Mouse (Mus musculus) v-Abl transformed pro-B cells (cell line): ENCODE measurements around the gene Herc2.
"Not testable (repeated sequence)": the region's sequence is repeated elsewhere in the genome, so short reads cannot be mapped to it uniquely, and the experiment has no call there.

ENCODE experiments used
- in situ Hi-C, 2 experiments: fragments of 400-800 bp; cut with MboI; formaldehyde crosslinking; loops; one replicate each; pipeline ENCODE4 v1.15.1; 2025; ENCODE audit not compliant: unreplicated experiment in 2 of 2

Gene Herc2

DNA sequence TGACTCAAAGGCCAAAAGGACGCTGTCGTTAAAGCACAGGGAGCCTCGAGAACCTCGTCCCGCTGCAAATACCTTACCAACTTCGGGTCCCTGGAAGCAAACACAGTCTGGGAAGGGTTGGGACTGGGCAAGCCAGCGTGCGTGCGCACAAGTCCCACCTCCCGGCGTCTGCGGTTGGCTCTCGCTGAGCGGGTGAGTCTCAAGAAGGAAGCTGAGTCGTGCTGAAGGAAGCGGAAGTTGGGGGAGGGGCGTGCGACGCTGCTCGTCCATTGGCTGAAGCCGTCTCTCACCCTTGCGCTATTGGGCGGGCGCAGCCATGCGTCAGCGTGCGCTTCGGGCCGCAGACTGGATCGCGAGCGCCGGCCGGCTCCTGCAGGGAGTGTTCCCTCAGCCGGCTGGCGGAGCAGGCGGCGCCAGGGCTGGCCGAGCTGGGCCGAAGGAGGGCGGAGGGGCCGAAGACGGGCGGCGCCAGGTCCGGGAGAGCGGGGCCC lies at the start of gene Herc2:
TSS of gene Herc2 (plus strand) at position 366 of the 491 bp plus-strand sequence.
- in situ Hi-C loops, result loop anchor here (5.0 kb wide), 2 partner anchors 52 to 88 kb away; partner anchors contain the start of gene Nipa2 (in 2 of the 2)

- in situ Hi-C loops, result no loop called here
These were observed 39.5 kb upstream of the Herc2 start for GRCm38 (mm10) chr7:56010318-56011017.

GRCm38 (mm10) chr7:56011018-56011333 lies 39.0 kb upstream of the Herc2 start:
- in situ Hi-C loops, result no loop called here

DNA sequence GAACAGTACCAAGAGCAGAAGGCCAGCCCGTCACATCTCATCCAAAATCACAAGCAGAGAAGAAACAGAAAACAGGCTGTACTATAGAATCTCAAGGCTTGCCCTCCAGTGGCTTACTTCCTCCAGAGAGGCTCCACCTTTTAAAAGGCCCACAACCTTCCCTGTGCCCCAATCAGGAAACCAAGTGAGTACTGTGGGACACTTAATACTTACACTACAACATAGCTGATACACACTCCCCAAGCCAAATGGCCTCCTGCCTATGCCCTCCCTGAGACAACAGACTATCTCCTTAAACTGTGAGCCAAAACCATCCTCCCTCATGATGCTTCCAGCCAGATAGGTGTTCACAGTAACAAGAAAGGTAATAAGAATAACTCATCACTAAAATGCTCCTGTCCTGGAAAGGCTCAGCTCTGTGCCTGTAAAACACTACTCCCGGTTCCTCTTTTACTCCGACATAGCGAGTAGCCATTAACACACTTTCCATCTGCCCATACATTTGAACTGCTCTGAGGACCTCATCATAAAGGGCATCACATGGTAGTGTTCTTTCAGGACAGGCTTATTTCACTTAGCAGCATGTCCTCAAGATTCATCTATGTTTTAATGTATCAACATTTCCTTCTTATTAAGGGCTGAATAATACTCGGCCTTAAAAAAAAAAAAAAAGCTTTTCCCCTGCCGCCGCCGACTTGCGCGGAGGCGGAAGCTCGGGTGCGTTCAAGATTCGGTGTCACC lies 36.6 kb upstream of the Herc2 start:
- in situ Hi-C loops, result no loop called here

DNA sequence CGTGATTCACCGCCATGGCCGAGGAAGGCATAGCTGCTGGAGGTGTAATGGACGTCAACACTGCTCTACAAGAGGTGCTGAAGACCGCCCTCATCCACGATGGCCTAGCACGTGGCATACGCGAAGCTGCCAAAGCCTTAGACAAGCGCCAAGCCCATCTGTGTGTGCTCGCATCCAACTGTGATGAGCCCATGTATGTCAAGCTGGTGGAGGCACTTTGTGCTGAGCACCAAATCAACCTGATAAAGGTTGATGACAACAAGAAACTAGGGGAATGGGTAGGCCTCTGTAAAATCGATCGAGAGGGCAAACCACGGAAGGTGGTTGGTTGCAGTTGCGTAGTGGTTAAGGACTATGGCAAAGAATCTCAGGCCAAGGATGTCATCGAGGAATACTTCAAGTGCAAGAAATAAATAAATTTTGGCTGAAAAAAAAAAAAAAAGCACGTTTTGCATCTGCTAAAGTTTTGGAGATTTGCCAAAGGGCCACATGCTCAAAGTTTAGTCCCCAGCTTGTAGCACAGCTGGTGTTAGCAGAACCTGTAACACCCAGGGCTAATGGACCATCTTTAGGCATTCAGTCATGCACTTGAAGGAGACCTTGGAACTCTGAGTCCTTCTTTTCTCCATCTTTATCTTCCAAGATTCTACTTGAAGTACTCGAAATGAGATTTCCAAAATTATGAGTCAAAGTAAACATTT lies 35.8 kb upstream of the Herc2 start:
- in situ Hi-C loops, result not testable (repeated sequence)

DNA sequence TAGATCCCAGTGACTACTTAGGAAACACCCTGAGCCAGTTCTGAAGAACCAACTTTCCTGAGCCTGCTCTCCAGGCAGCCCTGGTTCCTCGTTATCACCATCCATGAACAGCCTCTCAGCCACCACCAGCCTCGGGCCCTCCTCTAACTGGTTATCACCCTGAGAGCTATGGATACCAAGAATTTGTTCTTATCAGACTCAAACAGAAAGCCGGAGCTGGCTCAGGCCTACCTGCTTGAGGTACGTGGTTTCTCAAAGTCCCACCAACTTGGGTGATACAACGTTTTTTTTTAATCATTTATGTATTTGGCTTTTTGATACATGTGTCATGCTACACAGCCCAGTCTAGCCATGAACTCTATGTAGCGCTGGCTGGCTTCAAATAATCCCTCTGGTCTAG lies 34.8 kb upstream of the Herc2 start:
- in situ Hi-C loops, result no loop called here

DNA sequence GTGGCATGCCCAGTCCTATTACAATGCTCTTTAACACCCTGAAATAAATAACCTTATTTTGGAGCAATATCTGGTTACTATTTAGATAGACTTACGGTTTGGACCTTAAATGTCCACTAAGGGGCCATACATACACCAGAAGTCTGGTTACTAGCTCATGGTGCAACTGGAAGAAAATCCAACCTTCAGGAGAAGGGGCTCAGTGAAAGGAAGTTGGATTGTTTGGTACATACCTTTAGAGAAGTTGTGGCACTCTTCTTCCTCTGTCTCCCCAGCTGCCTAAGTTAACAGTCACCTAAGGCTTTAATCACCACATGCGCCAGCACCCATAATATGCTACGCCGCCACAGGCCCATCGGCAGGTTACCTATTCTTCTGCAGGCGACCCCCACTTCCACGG lies 34.2 kb upstream of the Herc2 start:
- in situ Hi-C loops, result no loop called here

DNA sequence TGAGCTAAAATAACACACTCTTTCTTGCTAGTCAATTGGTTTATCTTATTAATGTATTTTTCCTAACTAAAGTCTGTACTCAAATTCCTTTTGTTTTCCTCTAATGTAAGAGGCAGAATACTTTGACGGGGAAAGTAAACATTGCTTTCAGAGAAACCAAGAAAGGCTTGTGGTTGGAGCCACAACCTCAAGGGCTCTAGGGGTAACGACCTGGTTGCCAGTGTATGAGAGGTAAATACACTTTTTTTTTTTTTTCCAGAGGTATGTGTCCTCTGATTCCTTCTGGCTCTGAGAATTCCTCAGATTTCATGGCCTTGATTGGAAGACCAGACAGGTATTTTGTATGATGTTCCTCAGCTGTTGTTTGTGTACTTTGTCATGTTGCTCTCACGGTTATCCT lies 32.2 kb upstream of the Herc2 start:
- in situ Hi-C loops, result no loop called here

GRCm38 (mm10) chr7:56018446-56018971 lies 31.5 kb upstream of the Herc2 start:
- in situ Hi-C loops, result no loop called here

DNA sequence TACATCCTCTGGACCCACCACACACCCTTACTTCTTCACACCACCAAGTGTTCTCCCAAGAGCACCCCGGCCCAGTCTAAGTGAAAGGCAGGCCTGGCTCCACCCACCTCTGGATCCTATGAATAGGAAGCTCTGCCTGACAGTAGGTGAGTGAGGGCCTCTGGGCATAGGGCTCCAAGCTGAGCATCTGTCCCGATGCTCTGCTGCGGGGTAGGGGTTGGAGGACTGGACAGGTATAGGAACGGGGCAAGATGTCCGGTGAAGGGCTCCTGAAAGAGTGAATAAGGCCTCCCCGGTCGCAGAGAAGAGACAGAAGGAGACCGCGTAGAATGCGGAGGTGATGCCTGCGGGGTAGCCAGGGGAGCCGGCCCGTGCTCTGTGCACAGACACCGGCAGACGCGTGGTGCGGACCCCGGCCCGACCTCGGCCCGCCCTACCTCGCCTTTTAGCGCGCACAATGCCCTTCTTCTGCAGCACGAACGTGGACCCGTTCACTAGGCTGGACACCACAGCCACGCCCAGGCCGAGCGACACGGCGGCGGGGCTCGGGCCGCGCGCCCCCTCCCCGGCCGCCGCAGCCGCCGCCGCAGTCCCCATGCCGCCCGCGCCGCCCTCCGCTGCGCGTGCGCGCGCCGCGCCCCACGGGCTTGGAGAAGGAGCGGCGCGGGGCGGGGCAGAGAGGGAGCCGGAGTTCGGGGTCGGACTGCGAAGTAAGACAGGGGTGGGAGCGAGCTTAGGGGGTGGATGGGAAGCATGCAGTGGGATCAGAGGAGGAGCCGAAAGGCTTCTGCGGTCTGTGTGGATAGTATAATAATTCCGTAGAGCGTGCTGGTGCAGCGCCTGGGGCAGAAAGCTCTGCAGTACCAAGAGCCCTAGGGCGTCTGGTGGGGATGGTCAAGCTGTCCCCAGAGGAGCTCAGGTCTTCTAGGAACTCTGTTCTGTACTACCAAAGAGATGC lies 30.7 kb upstream of the Herc2 start:
- in situ Hi-C loops, result no loop called here

DNA sequence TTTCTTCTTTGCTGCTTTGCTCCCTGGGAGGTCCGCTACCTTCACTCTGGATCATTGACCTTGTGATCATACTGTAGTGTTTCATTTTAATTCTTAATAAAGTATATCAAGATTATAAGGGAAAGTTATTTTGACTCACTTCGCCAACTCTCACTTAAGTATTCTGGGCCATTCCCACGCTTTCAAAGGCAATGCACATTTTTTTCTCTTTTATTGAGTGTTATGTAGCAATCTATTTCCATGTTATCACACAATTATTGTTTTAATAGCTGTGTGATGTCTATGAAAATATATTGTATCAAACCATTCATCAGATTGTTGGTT lies 30.1 kb upstream of the Herc2 start, which contains the start of gene Nipa1:
TSS of gene Nipa1 (minus strand) at position 25 of the 324 bp plus-strand sequence.
- in situ Hi-C loops, result no loop called here

GRCm38 (mm10) chr7:56023586-56023985 lies 26.4 kb upstream of the Herc2 start:
- in situ Hi-C loops, result no loop called here

DNA sequence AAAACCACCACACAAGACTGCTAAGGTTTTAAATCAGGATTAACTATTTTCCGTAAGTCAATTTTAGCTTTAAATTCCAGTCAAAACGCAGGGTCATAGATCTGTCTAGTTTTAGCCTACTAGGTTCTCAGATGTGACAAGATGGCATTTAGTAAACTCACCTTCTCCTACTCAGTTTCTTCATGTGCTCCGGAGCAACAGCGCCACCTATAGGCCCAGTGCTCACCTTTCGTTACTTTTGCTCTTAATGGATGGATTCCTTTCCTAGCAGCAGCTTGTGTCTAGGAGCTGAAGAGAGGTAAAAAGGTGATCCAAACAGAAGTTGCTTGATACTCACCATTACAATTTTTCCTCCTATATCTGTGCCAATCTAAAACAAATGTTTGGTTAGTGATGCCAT lies 7.6 kb upstream of the Herc2 start:
- in situ Hi-C loops, result no loop called here

DNA sequence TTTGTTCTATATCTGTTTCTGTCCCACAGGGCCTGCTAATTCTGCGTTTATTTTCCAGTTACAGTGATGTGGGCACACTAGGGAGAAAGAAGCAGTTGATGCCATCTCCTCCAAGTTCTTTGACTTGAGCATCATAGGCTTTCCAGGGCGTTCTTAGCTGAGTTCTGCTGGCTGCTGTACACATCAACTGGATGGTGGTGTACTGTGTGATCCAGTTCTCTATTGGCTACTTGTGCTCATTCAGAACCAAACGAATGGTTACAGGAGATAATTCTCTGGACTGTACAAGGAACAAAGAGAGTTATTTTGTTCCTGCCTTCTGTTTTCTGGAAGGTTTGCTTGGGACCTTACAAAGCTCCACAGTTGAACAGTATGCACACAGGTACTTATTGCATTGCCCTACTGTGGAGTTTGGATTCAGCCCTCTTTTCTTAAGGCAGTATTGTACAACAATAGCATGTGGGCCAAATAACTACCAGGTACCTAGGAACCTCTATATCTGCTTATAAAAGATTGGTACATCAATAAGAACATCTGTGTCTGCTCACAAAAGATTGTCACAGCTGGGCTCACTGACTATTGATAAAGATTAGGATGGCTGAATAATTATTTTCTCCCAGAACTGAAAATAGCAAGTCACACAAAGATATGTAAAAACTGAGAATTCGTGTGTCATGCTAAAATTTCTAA lies 6.3 kb upstream of the Herc2 start:
- in situ Hi-C loops, result no loop called here

DNA sequence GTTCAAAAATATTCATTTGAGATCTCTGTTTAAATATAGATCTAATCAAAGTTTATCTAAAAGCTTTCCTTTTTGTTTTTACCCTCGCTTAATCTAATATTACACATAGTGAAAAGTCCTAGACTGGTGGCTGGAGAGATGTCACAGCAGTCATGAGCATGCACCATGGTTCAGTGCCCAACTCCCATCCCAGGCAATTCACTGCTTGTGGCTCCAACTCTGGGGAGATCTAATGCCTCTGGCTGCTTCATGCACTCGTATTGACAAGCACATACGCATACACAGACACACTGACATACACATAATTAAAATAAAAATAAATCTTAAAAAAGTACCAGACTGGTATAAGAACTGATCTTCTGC lies 5.7 kb upstream of the Herc2 start:
- in situ Hi-C loops, result no loop called here

DNA sequence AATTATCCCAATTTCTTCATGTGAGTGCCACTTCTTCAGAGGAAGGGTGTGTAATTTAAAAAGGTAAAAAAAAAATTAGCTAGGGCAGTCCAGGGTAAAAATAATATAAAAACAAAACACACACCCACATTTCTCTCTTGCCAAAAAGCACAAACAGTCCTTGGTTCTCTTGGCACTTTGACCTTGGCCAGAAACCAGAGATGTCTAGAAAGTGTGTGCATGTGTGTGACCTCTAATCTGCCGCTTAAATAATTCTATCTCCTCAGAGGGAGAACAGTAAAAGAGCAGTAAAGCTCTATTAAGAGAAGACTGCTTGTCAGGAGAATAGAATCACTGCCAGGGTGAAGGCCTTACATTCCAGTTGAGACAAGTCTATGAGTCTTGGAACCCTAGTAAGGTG lies 2.8 kb upstream of the Herc2 start:
- in situ Hi-C loops, result loop anchor here in 1 of 2 experiments (5.0 kb wide), 1 partner anchor 85 kb away; the partner anchor contains the start of gene Nipa2

- in situ Hi-C loops, result loop anchor here (5.0 kb wide), 2 partner anchors 52 to 88 kb away; partner anchors contain the start of gene Nipa2 (in 1 of the 2)
These were observed 503 bp downstream of the Herc2 start for GRCm38 (mm10) chr7:56050487-56050911.

DNA sequence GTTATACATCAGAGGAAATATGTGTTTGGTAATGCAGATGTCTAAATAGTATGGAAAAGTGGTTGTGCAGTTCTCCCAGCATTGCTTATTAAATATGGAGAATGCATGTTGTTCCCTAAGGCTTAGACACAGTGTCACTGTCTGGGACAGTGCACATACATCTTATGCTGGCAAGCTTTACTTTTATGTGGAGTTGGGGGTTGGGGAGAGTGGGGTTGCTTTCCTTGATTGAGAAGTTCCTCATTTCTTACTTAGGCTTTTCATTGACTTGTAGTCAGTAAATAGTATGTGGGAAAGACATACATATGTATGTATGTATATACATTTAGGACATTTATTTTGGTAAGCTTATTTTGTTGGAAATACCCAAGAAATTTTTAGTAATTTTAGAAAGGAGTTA lies 3.0 kb downstream of the Herc2 start:
- in situ Hi-C loops, result loop anchor here (5.0 kb wide), 2 partner anchors 49 to 91 kb away; partner anchors contain the start of gene Nipa2 (in 1 of the 2)

GRCm38 (mm10) chr7:56055338-56055737 lies 5.3 kb downstream of the Herc2 start:
- in situ Hi-C loops, result no loop called here
